Mouse (Mus musculus) right cerebral cortex, postnatal 10 days (tissue): ENCODE measurements around the gene Wdr63.
A peak's percentile ranks its signal among the peaks of the same experiment; 100 is the strongest.
"Not testable (repeated sequence)": the region's sequence is repeated elsewhere in the genome, so short reads cannot be mapped to it uniquely, and the experiment has no call there.

Source experiments
- DNase-seq, 2 experiments: peaks; one replicate each; pipeline ENCODE4 v3.0.0; 2021; ENCODE audit warnings: low spot score in 2 of 2

Gene Wdr63

DNA sequence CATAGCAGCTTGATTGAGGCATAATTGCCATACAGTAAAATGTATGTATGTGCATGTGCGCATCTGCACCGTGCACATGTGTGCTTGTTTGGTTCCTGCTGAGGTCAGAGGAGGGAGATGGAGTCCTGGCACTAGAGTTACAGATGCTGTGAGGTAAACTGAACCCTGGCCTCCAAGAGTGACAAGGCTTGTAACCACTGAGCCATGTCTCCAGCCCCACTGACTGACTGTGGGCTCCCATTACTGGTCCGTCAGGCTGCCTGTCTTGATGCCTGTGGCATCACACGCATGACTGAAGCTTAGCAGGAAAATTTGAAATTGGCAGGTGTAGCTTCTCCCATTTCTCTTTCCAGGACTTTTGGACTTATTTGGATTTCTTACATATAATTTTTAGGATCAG is 97.2 kb downstream of the Wdr63 start:
- DNase-seq: no peak

GRCm38 (mm10) chr3:146009859-146010645 is 97.9 kb downstream of the Wdr63 start:
- peak in 1 of 2 experiments; percentile 2 for DNase-seq

GRCm38 (mm10) chr3:146007872-146008271 is 100.1 kb downstream of the Wdr63 start:
- peak in 1 of 2 experiments; percentile 2 for DNase-seq

GRCm38 (mm10) chr3:146004347-146005051 is 103.4 kb downstream of the Wdr63 start:
- peak in 1 of 2 experiments; percentile 2 for DNase-seq

DNA sequence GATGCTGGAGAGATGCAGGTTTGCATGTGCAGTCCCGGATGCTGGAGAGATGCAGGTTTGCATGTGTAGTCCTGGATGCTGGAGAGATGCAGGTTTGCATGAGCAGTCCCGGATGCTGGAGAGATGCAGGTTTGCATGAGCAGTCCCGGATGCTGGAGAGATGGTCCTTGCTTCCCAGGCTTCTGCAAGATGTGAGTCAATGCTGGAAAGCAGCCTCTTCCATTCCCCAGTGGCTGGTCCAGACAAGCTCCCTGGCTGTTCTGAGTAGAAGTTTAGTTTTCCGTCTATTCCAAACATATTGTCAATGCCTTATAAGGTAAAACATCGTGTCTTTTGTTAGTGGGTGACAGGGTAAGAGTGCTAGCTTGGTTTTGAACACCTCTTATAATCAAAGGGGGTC is 111.4 kb downstream of the Wdr63 start:
- DNase-seq: not testable (repeated sequence)

DNA sequence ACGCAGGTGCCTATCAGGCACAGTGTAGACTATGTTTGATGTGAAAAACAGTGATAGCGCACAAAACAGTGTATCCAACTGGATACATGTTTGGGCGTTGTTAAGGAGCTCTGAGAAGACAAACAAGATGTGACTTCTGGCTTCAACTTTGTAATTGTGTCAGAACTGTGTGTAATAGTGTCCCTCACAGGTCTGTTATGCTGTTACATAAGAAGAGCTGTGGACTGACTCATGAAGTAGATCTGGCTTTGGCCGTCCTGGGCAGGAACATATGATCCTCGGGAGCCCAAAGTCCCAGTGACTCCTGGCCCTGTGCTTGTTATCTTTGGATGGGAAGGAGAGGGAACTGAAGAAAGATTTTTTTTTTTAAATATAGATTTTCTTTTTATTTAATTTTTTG is 112.4 kb downstream of the Wdr63 start:
- DNase-seq: no peak

DNA sequence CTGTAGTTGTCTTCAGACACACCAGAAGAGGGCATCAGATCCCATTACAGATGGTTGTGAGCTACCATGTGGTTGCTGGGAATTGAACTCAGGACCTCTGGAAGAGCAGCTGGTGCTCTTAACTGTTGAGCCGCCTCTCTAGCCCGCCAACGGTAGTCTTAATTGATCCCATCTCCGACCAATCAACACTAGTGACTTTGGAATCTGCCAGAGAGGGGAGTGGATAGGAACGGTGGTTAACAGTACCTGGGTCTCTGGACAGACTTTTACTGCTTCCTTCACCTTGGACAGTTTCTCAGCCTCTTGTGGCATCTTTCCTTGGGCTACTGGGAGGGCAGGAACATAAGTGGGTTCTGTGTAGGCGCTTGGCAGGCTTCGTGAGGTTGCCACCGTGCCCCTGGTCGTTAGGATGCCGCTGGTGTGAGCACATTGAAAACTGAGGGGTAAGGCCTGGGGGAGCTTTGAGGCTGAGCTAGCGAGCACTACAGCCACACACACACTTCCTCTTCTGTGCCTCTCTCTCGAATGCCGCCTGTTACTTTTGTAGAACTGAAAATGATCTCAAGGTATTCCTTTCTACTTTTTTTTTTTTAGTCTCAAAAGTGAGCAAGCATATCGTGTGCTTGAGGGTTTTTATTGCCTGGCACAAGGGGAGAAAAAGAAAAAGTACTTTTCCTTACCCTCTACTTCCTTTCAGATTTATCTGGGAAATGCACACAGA is 114.3 kb downstream of the Wdr63 start:
- DNase-seq: no peak

DNA sequence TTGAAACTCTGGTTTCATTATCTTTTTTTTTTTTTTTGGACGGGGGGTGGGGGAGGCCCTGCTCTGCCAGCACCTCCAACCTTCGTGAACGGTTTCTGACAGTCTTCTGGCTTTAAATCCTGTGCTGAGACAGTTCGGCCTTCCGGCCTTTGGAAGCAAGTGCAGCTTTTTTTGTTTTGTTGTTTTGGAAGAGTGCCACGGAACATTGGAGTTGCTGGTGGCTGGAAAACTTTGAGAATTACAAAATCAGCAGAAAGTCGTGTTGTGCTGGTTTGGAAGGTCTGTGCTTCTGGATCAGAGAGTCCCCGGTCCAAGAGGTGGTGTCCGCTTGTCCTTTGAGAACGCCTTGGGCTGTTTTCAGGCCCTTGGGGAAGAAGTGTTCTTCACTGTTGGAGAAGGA is 115.1 kb downstream of the Wdr63 start:
- peak; percentile 29 to 40 for DNase-seq

GRCm38 (mm10) chr3:145991976-145992730 is 115.8 kb downstream of the Wdr63 start:
- no peak for DNase-seq

GRCm38 (mm10) chr3:145991130-145991529 is 116.8 kb downstream of the Wdr63 start:
- no peak for DNase-seq
